Mouse (Mus musculus): ENCODE data around the gene Itga1. TPM values are rescaled to one million over a fixed set of nuclear protein-coding genes. Genes with fewer than 3 reads are reported as not detected.

The Itga1 gene
- polyA plus RNA-seq, 1 experiment from 2014 or later, result 6.0 TPM

- H3K9ac ChIP-seq, result peak within 1 kb of the TSS; percentile 50
- ATAC-seq (ENCODE audit: low FRiP score), result peak; percentile 85
- 1% methylated on average over 28 of the region's 28 CpGs for WGBS
- H3K4me1 ChIP-seq, result peaks cover 12% of the 10 kb centered on the region
- H3K4me2 ChIP-seq (replicated peaks), result peak within 1 kb of the TSS; percentile 79
- no peak within 1 kb of the TSS for H3K27ac ChIP-seq
- peak within 1 kb of the TSS; percentile 37 for H3K4me3 ChIP-seq
- peaks cover 20% of the 10 kb centered on the region for H3K27me3 ChIP-seq
- no peaks in the 10 kb centered on the region for H3K9me3 ChIP-seq (replicated peaks)
- no peaks in the 10 kb centered on the region for H3K36me3 ChIP-seq
Observed at GRCm38 (mm10) chr13:114931775-114932294, 169.9 kb downstream of the Itga1 start, which contains the start of gene Itga2. Itga2 (minus strand) TSS chr13:114932100.

GRCm38 (mm10) chr13:114930996-114931649, 170.6 kb downstream of the Itga1 start:
- H3K4me2 ChIP-seq (replicated peaks), result peak overlapping the region; percentile 79
- WGBS, result 2% methylated on average over 10 of the region's 10 CpGs
- H3K4me3 ChIP-seq, result peak overlapping the region; percentile 37
- peak overlapping the region; percentile 50 for H3K9ac ChIP-seq
- peak; percentile 41; the same call in 1 of the 2 replicates for ATAC-seq (ENCODE audit: low FRiP score)
- H3K36me3 ChIP-seq, result no peaks in the 10 kb centered on the region
- H3K27me3 ChIP-seq, result peaks cover 20% of the 10 kb centered on the region
- peaks cover 12% of the 10 kb centered on the region for H3K4me1 ChIP-seq
- H3K9me3 ChIP-seq (replicated peaks), result no peaks in the 10 kb centered on the region
- H3K27ac ChIP-seq, result no peak overlapping the region

DNA sequence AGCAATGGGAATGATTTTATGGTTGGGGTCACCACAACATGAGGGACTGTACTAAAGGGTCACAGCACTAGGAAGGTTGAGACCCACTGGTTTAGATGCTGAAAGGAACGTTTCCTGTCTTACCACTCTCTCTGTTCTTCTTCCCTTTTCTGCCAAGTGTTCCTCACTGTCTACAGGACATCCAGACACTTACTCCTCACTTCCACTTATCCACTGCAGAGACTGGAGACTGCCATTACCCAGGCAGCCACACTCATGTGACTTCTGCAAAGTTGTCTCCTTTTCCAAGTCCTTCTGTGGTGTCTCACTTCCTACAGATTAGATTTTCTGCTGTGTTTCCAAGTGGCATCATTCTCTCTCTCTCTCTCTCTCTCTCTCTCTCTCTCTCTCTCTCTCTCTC, 177.0 kb downstream of the Itga1 start:
- H3K9ac ChIP-seq, result no peak overlapping the region
- no peaks in the 10 kb centered on the region for H3K9me3 ChIP-seq (replicated peaks)
- H3K27ac ChIP-seq, result no peak overlapping the region
- no peak overlapping the region for H3K4me2 ChIP-seq (replicated peaks)
- WGBS, result 70% methylated on average over 1 of the region's 1 CpGs
- H3K4me1 ChIP-seq, result peaks cover 13% of the 10 kb centered on the region
- H3K4me3 ChIP-seq, result no peak overlapping the region
- no peaks in the 10 kb centered on the region for H3K27me3 ChIP-seq
- no peak for ATAC-seq (ENCODE audit: low FRiP score)
- no peaks in the 10 kb centered on the region for H3K36me3 ChIP-seq

DNA sequence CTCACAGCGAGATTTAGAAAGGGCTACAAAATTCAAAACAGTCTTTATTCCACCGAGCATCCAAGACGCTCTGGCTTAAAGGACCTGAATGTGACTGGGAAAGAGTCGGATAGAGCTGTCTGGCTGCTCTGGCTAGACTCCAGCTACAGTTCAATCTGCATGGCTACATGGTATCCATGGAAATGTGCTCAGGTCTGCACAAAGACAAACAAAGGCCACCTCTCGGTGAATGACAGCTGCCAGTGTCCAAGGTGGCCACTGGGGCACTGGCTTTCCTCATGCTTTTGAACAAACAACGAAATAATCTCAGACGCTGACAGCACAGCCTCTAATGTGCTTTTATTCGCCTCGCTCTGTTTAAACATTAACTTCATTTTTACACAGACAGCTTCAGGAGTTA, 178.4 kb downstream of the Itga1 start:
- H3K4me3 ChIP-seq, result no peak overlapping the region

DNA sequence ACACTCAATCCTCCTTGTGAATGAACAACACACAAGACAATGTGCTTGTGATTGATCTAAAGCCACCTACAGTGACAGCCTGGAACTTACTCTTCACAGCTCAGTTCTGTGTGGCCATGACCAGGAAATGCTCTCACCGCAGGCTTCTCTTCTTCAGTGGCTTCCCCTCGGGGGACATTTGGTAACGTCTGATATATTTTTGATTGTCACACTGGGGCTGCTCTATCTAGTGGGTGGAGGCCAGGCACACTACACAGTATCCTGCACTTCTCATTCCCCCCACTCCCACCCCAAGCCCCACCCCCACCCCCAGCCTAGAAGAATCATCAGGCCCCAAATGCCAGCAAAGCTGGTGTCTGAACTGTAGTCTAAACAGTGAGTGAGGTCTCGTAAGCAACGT, 186.0 kb downstream of the Itga1 start:
- Histone ChIP-seq H3K27me3 (no peaks in the 10 kb centered on the region), H3K27ac (no peak overlapping the region), H3K4me2 (replicated peaks) (no peak overlapping the region), H3K36me3 (no peaks in the 10 kb centered on the region), H3K9me3 (replicated peaks) (no peaks in the 10 kb centered on the region), H3K9ac (no peak overlapping the region), H3K4me3 (no peak overlapping the region), H3K4me1 (no peaks in the 10 kb centered on the region)
- WGBS, result 68% methylated on average over 5 of the region's 5 CpGs
- no peak for ATAC-seq (ENCODE audit: low FRiP score)

More for the DNA sequence above, 178.4 kb downstream of the Itga1 start:
- Histone ChIP-seq H3K9me3 (replicated peaks) (no peaks in the 10 kb centered on the region), H3K27ac (peak overlapping the region; percentile 62; the same call in 1 of the 2 replicates), H3K4me2 (replicated peaks) (peak overlapping the region; percentile 27; the same call in 1 of the 2 replicates), H3K36me3 (no peaks in the 10 kb centered on the region), H3K27me3 (no peaks in the 10 kb centered on the region), H3K9ac (no peak overlapping the region), H3K4me1 (peaks cover 13% of the 10 kb centered on the region)
- peak; percentile 96 for ATAC-seq (ENCODE audit: low FRiP score)
- WGBS, result 27% methylated on average over 9 of the region's 9 CpGs

GRCm38 (mm10) chr13:114914963-114915362, 186.8 kb downstream of the Itga1 start:
- H3K27me3 ChIP-seq, result no peaks in the 10 kb centered on the region
- no peaks in the 10 kb centered on the region for H3K9me3 ChIP-seq (replicated peaks)
- H3K4me1 ChIP-seq, result no peaks in the 10 kb centered on the region
- no peak overlapping the region for H3K4me3 ChIP-seq
- H3K9ac ChIP-seq, result no peak overlapping the region
- no peak for ATAC-seq (ENCODE audit: low FRiP score)
- no peak overlapping the region for H3K27ac ChIP-seq
- 83% methylated on average over 4 of the region's 4 CpGs for WGBS
- H3K36me3 ChIP-seq, result no peaks in the 10 kb centered on the region
- no peak overlapping the region for H3K4me2 ChIP-seq (replicated peaks)

- no peaks in the 10 kb centered on the region for H3K27me3 ChIP-seq
- H3K9me3 ChIP-seq (replicated peaks), result no peaks in the 10 kb centered on the region
- 89% methylated on average over 4 of the region's 4 CpGs for WGBS
- no peak overlapping the region for H3K4me2 ChIP-seq (replicated peaks)
- no peaks in the 10 kb centered on the region for H3K36me3 ChIP-seq
- no peak overlapping the region for H3K27ac ChIP-seq
- ATAC-seq (ENCODE audit: low FRiP score), result no peak
- H3K4me3 ChIP-seq, result no peak overlapping the region
- H3K9ac ChIP-seq, result no peak overlapping the region
- H3K4me1 ChIP-seq, result no peaks in the 10 kb centered on the region
Observed at GRCm38 (mm10) chr13:114914559-114914958, 187.2 kb downstream of the Itga1 start.

GRCm38 (mm10) chr13:114910629-114911028, 191.1 kb downstream of the Itga1 start:
- no peak for ATAC-seq (ENCODE audit: low FRiP score)
- no peak overlapping the region for H3K9ac ChIP-seq
- H3K4me3 ChIP-seq, result no peak overlapping the region
- H3K9me3 ChIP-seq (replicated peaks), result no peaks in the 10 kb centered on the region
- no peaks in the 10 kb centered on the region for H3K4me1 ChIP-seq
- WGBS, result 79% methylated on average over 9 of the region's 9 CpGs
- no peak overlapping the region for H3K4me2 ChIP-seq (replicated peaks)
- no peaks in the 10 kb centered on the region for H3K36me3 ChIP-seq
- H3K27me3 ChIP-seq, result no peaks in the 10 kb centered on the region
- no peak overlapping the region for H3K27ac ChIP-seq

GRCm38 (mm10) chr13:114909514-114909913, 192.2 kb downstream of the Itga1 start:
- Histone ChIP-seq H3K36me3 (no peaks in the 10 kb centered on the region), H3K9ac (no peak overlapping the region), H3K27me3 (no peaks in the 10 kb centered on the region), H3K9me3 (replicated peaks) (no peaks in the 10 kb centered on the region), H3K4me2 (replicated peaks) (no peak overlapping the region), H3K4me1 (no peaks in the 10 kb centered on the region), H3K27ac (no peak overlapping the region), H3K4me3 (no peak overlapping the region)
- ATAC-seq (ENCODE audit: low FRiP score), result no peak
- WGBS, result 93% methylated on average over 5 of the region's 5 CpGs

GRCm38 (mm10) chr13:114907876-114908275, 193.9 kb downstream of the Itga1 start:
- Histone ChIP-seq H3K9me3 (replicated peaks) (no peaks in the 10 kb centered on the region), H3K4me2 (replicated peaks) (no peak overlapping the region), H3K4me3 (no peak overlapping the region), H3K27me3 (no peaks in the 10 kb centered on the region), H3K36me3 (no peaks in the 10 kb centered on the region), H3K4me1 (no peaks in the 10 kb centered on the region), H3K27ac (no peak overlapping the region), H3K9ac (no peak overlapping the region)
- 83% methylated on average over 4 of the region's 4 CpGs for WGBS
- ATAC-seq (ENCODE audit: low FRiP score), result no peak

Other genes starting within 250 kb of the Itga1 start
- 2.0 and 2.9 TPM in 2 replicates for gene Itga2, start 169.9 kb downstream of the Itga1 start, polyA plus RNA-seq (2016; fragmentation: Nextera tagmentation; extraction: Ambion mirVana)
- 3.9 and 4.6 TPM in 2 replicates for gene Pelo, start 11.8 kb downstream of the Itga1 start, polyA plus RNA-seq (2016; fragmentation: Nextera tagmentation; extraction: Ambion mirVana)
- gene Gm49395, start within 50 bp of the Itga1 start, polyA plus RNA-seq (2016; fragmentation: Nextera tagmentation; extraction: Ambion mirVana), result 2.0 and 3.7 TPM in 2 replicates

Measured in hindbrain, embryonic 12.5 days (tissue).